Mouse (Mus musculus): ENCODE measurements around the gene Rps5. TPM values are rescaled to one million over a fixed set of nuclear protein-coding genes. Genes with fewer than 3 reads are reported as not detected.
A peak's percentile ranks its signal among the peaks of the same experiment; 100 is the strongest.
"Not testable (repeated sequence)": the region's sequence is repeated elsewhere in the genome, so short reads cannot be mapped to it uniquely, and the experiment has no call there.

Rps5 gene
- polyA plus RNA-seq, 1 experiment from 2014 or later, result 1,049 TPM

DNA sequence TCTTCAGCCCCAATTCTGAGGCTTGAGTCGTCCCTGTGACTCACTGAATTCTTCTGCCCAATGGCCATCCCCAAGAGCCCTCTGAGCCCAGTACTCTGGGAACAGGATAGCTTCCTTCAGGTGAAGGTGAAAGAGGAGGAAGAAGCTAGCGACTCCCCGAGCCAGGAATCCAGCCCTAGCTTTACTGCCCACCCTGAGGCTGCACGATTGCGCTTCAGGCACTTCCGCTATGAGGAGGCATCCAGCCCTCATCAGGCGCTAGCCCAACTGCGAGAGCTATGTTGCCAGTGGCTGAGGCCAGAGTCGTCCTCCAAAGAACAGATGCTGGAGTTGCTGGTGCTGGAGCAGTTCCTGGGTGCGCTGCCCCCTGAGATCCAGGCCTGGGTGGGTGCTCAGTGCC lies 18.5 kb upstream of the Rps5 start:
- H3K4me1 ChIP-seq, result 0 out of 2 replicates have a peak, but pooled peaks cover 2% of the 10 kb centered on the region
- no peak overlapping the region for H3K9ac ChIP-seq
- WGBS, result 64% methylated on average over 10 of the region's 10 CpGs
- peaks cover 23% of the 10 kb centered on the region for H3K36me3 ChIP-seq
- ATAC-seq (ENCODE audit: insufficient read depth, low FRiP score, low read depth), result no peak
- no peaks in the 10 kb centered on the region for H3K27me3 ChIP-seq (replicated peaks)
- no peak overlapping the region for H3K27ac ChIP-seq
- no peak overlapping the region for H3K4me3 ChIP-seq (replicated peaks)
- H3K9me3 ChIP-seq, result no peaks in the 10 kb centered on the region
- H3K4me2 ChIP-seq, result no peak overlapping the region

DNA sequence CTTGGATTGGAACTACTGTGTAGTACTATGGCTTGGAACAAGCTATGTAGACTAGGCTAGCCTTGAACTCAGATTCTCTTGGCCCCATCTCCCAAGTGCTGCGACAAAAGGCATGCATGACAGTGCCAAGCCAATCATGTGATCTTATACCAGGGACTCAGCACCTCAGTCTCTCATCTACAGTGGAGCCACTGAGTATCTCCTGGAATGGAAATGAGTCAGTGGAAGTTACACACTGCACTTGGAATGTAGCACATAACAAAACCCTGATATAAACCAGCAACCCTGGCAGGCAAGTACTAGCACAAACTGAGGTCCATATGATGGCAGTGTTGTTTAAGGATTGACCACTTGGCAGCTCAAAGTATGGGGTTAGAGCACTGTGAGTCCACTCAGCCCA lies 16.9 kb upstream of the Rps5 start:
- Histone ChIP-seq H3K4me1 (no peaks in the 10 kb centered on the region), H3K27ac (no peak overlapping the region), H3K36me3 (peaks cover 29% of the 10 kb centered on the region), H3K9ac (no peak overlapping the region), H3K4me3 (replicated peaks) (no peak overlapping the region), H3K9me3 (no peaks in the 10 kb centered on the region), H3K27me3 (replicated peaks) (no peaks in the 10 kb centered on the region), H3K4me2 (no peak overlapping the region)
- 93% methylated on average over 1 of the region's 1 CpGs for WGBS
- no peak for ATAC-seq (ENCODE audit: insufficient read depth, low FRiP score, low read depth)

DNA sequence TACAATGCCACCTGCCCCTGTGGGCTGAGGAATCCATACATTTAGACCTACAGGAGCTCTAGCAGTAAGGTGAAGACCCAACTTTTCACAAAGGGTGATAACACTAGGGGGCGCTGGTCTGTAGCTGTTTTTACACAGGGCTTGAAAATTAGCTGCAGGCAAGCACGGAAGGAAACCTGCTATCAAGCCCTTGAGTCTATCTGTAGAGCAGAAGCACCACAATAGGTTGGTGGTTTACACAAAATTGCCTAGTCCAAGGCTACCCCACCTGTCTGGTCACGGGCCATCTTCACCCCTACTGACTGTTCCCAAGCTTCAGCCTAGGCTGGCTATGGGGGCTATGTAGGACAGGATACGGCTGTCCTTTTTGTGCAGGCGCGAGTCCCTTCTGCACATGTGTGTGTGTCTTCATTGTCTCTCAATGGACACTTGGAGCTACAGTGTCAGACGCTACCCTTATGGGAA lies 12.6 kb upstream of the Rps5 start:
- Histone ChIP-seq H3K27me3 (replicated peaks) (no peaks in the 10 kb centered on the region), H3K9me3 (no peaks in the 10 kb centered on the region), H3K4me2 (peak overlapping the region; percentile 67), H3K9ac (no peak overlapping the region), H3K4me1 (no peaks in the 10 kb centered on the region), H3K36me3 (peaks cover 29% of the 10 kb centered on the region), H3K27ac (peak overlapping the region; percentile 92), H3K4me3 (replicated peaks) (peak overlapping the region; percentile 53)
- ATAC-seq (ENCODE audit: insufficient read depth, low FRiP score, low read depth), result peak; percentile 13; the same call in 1 of the 2 replicates
- WGBS, result 40% methylated on average over 7 of the region's 7 CpGs

DNA sequence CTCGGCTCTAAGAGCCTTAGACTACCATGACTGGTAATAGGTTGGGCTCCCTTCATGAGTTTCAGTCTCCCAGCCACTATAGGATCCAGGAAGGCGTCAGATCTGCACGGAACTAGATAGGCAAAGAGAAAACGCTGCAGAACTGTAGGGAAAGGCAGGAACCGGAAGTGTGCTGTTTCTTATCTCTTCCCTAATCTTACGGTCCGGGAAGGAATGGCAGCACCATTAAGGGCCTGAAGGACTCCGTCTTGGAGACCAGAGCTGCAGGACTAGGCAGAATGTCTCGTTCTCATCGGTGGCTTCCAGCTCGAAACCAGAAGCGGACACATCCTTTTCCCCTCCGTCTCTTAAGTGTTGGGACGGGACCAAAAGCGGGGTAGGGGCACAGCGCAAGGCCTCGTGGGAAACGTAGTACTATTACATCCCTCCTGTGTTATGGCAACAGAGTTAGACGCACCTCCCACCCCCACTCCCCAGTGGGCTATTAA lies 11.9 kb upstream of the Rps5 start:
- peaks cover 29% of the 10 kb centered on the region for H3K36me3 ChIP-seq
- H3K9ac ChIP-seq, result peak overlapping the region; percentile 29; the same call in 1 of the 2 replicates
- H3K4me3 ChIP-seq (replicated peaks), result peak overlapping the region; percentile 53
- peak overlapping the region; percentile 92 for H3K27ac ChIP-seq
- H3K4me2 ChIP-seq, result peak overlapping the region; percentile 67
- H3K9me3 ChIP-seq, result no peaks in the 10 kb centered on the region
- no peaks in the 10 kb centered on the region for H3K27me3 ChIP-seq (replicated peaks)
- no peaks in the 10 kb centered on the region for H3K4me1 ChIP-seq
- 7% methylated on average over 19 of the region's 19 CpGs for WGBS
- ATAC-seq (ENCODE audit: insufficient read depth, low FRiP score, low read depth), result peak; percentile 74

DNA sequence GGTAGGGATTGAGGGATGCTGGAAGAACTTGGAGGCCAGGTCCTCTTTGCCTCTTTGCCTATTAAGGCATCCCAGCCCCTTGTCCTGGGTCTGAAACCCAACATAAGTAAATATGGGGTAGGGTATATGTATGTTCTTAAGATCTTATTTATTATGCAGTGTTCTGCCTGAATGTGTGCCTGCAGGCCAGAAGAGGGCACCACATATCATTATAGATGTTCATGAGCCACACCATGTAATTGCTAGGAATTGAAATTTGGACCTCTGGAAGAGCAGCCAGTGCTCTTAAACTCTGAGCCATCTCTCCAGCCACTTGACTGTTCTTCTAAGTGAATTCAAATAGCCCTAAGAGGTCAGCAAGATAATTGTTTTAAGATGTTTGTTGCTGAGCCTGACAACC lies 8.5 kb upstream of the Rps5 start:
- no peaks in the 10 kb centered on the region for H3K9me3 ChIP-seq
- no peak overlapping the region for H3K4me2 ChIP-seq
- H3K27me3 ChIP-seq (replicated peaks), result no peaks in the 10 kb centered on the region
- no peak overlapping the region for H3K4me3 ChIP-seq (replicated peaks)
- no peak overlapping the region for H3K9ac ChIP-seq
- no peak for ATAC-seq (ENCODE audit: insufficient read depth, low FRiP score, low read depth)
- H3K4me1 ChIP-seq, result no peaks in the 10 kb centered on the region
- peaks cover 7% of the 10 kb centered on the region; the same call in 1 of the 2 replicates for H3K36me3 ChIP-seq
- H3K27ac ChIP-seq, result no peak overlapping the region

DNA sequence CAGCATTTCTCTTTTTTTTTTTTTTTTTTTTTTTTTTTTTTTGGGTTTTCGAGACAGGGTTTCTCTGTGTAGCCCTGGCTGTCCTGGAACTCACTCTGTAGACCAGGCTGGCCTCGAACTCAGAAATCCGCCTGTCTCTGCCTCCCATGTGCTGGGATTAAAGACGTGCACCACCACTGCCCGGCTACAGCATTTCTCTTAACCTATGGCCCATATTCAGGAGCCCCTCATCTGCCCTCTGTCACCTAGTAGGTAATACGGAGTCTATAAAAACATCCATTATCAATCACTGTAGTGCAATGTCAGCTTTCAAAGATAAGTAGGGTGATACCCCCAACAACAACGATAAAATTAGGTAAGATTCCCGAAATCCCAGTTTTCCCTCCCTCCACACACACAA lies 1.6 kb upstream of the Rps5 start:
- not testable (repeated sequence) for H3K9ac ChIP-seq; H3K27me3 ChIP-seq (replicated peaks); H3K27ac ChIP-seq; H3K9me3 ChIP-seq; ATAC-seq (ENCODE audit: insufficient read depth, low FRiP score, low read depth); H3K4me2 ChIP-seq; H3K4me3 ChIP-seq (replicated peaks)
- H3K4me1 ChIP-seq, result peaks cover 12% of the 10 kb centered on the region; the same call in 1 of the 2 replicates
- 75% methylated on average over 7 of the region's 8 CpGs for WGBS
- peaks cover 18% of the 10 kb centered on the region for H3K36me3 ChIP-seq

DNA sequence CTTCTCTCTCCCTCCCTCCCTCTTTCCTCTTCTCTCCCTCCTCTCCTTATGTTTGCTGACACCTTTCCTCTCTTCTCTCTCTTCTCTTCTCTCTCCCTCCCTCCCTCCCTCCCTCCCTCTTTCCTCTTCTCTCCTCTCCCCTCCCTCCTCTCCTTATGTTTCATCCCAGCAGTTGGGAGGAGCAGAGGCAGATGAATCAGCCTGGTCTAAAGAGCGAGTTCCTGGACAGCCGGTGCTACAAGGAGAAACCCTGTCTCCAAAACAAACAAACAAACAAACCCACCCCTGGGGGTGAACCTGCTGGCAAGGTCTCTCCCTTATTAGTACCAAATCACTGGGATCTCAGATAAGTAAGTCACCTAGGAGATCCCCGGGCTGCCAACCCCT lies 779 bp upstream of the Rps5 start:
- Histone ChIP-seq H3K4me1 (peaks cover 12% of the 10 kb centered on the region; the same call in 1 of the 2 replicates), H3K27me3 (replicated peaks) (no peaks in the 10 kb centered on the region), H3K36me3 (peaks cover 27% of the 10 kb centered on the region), H3K9me3 (no peaks in the 10 kb centered on the region), H3K4me3 (replicated peaks) (peak overlapping the region; percentile 87), H3K9ac (peak overlapping the region; percentile 60), H3K4me2 (peak overlapping the region; percentile 68), H3K27ac (peak overlapping the region; percentile 98)
- 0% methylated on average over 3 of the region's 3 CpGs for WGBS
- no peak for ATAC-seq (ENCODE audit: insufficient read depth, low FRiP score, low read depth)

DNA sequence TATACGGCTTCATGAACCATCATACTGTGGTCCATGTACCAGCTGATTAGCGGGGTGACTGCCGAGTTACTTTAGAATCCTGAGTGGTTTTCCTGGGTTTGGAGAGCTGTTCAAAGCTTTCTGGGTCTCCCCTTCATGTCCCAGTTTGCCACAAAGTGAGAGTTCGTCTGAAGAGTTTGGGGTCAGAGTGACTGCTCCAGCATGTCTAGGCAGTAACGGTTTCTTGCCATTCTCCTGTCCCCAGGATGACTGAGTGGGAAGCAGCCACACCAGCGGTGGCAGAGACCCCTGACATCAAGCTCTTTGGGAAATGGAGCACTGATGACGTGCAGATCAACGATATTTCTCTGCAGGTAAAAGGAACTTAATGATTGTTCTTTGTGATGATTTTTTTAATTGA lies 639 bp downstream of the Rps5 start:
- Histone ChIP-seq H3K9ac (peak overlapping the region; percentile 77), H3K9me3 (no peaks in the 10 kb centered on the region), H3K36me3 (peaks cover 30% of the 10 kb centered on the region), H3K27me3 (replicated peaks) (no peaks in the 10 kb centered on the region), H3K4me3 (replicated peaks) (peak overlapping the region; percentile 87), H3K4me1 (peaks cover 17% of the 10 kb centered on the region; the same call in 1 of the 2 replicates), H3K4me2 (peak overlapping the region; percentile 75), H3K27ac (0 out of 2 replicates have a peak overlapping the region, but pooled peaks have one; percentile 50)
- WGBS, result 1% methylated on average over 8 of the region's 8 CpGs
- ATAC-seq (ENCODE audit: insufficient read depth, low FRiP score, low read depth), result no peak

DNA sequence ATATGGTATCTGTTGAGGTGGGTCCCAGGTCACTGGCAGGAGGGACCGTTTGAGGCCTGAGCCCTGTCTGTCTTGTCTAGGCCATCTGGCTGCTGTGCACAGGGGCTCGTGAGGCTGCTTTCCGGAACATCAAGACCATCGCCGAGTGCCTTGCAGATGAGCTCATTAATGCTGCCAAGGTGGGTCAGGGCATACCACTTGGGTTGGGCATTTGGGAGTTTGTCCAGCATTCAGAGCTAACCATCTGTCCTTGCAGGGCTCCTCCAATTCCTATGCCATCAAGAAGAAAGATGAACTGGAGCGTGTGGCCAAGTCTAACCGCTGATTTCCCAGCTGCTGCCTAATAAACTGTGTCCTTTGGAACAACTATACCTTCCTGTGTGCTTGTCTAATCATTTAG lies 4.2 kb downstream of the Rps5 start:
- H3K9ac ChIP-seq, result no peak overlapping the region
- H3K27me3 ChIP-seq (replicated peaks), result 0 out of 2 replicates have a peak, but pooled peaks cover 6% of the 10 kb centered on the region
- peaks cover 25% of the 10 kb centered on the region; the same call in 1 of the 2 replicates for H3K4me1 ChIP-seq
- ATAC-seq (ENCODE audit: insufficient read depth, low FRiP score, low read depth), result no peak
- no peak overlapping the region for H3K4me3 ChIP-seq (replicated peaks)
- peaks cover 30% of the 10 kb centered on the region for H3K36me3 ChIP-seq
- 82% methylated on average over 7 of the region's 7 CpGs for WGBS
- no peak overlapping the region for H3K27ac ChIP-seq
- no peak overlapping the region for H3K4me2 ChIP-seq
- H3K9me3 ChIP-seq, result no peaks in the 10 kb centered on the region

DNA sequence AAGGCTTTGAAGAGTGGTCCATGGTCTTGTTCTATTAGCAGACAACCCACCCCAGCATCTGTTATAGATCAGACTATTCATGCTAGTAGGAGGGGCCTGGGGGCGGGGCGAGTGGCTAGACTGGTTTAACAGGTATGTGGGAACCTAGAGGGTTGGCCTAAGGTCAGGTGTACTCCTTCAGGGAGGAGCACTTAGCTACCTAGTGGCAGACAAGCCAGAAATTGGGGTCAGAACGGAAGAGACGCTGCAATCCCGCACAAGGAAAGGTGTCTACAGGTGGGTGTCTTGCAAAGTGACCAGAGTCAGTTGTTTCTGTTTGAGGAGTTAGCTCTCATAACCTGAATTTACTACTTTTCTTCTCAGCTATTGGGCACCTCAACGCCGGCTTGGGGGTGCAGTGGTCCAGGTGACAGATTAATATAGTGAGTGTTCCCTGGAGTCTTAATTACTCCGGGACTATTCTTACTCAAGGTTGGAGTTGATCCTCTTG lies 5.1 kb downstream of the Rps5 start, which contains the start of gene Rnf225:
Gene Rnf225 (plus strand): TSS at position 226 of the 490 bp plus-strand sequence.
- 0 out of 2 replicates have a peak within 1 kb of the TSS, but pooled peaks have one; percentile 6 for H3K9ac ChIP-seq
- H3K36me3 ChIP-seq, result peaks cover 30% of the 10 kb centered on the region
- peak within 1 kb of the TSS; percentile 39 for H3K4me3 ChIP-seq (replicated peaks)
- H3K27ac ChIP-seq, result no peak within 1 kb of the TSS
- peaks cover 25% of the 10 kb centered on the region; the same call in 1 of the 2 replicates for H3K4me1 ChIP-seq
- no peaks in the 10 kb centered on the region for H3K9me3 ChIP-seq
- WGBS, result 27% methylated on average over 8 of the region's 8 CpGs
- 0 out of 2 replicates have a peak, but pooled peaks cover 6% of the 10 kb centered on the region for H3K27me3 ChIP-seq (replicated peaks)
- peak; percentile 84 for ATAC-seq (ENCODE audit: insufficient read depth, low FRiP score, low read depth)
- peak within 1 kb of the TSS; percentile 78 for H3K4me2 ChIP-seq

DNA sequence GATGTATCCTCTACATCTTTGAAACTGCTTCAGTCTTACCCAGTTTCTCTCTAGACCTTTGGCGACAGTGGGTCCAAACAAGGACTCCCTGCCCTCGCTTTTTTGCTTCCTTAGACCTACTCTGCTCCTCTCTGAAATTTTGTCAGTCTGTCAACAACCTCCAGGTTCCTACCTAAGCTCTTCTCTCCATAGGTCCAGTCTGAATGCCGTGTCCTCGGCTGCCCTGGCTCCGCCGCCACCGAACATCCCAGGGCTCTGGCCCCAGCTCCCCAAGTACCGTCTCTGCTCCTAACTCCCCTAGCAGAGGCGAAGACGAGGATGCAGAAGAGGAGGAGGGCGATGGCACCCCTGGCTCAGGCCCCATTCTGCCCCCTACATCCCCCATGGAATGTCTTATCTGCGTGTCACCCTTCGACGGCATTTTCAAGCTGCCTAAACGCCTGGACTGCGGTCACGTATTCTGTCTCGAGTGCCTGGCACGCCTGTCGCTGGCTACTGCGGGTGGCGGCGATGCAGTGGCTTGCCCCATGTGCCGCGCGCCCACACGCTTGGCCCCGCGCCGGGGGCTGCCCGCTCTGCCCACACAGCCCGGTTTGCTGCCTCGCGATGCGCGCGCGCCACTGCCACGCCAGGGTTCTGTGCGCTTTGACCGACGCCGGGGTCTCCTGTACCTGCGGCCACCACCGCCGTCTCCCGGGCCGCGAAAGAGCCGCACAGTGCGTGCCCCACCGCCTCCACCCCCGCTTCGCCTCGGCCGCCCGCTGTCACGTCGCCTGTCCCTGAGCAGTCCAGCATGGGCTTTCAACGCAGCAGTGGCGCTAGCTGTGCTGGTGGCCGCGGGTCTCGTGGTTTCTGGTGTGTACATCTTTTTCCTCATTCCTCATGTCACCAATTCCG lies 5.9 kb downstream of the Rps5 start:
- ATAC-seq (ENCODE audit: insufficient read depth, low FRiP score, low read depth), result 0 out of 2 replicates have a peak, but pooled peaks have one; percentile 11
- WGBS, result 5% methylated on average over 65 of the region's 65 CpGs
- Histone ChIP-seq H3K27me3 (replicated peaks) (0 out of 2 replicates have a peak, but pooled peaks cover 6% of the 10 kb centered on the region), H3K36me3 (peaks cover 30% of the 10 kb centered on the region), H3K4me1 (peaks cover 23% of the 10 kb centered on the region; the same call in 1 of the 2 replicates), H3K9me3 (no peaks in the 10 kb centered on the region), H3K27ac (no peak overlapping the region), H3K4me2 (peak overlapping the region; percentile 78), H3K9ac (0 out of 2 replicates have a peak overlapping the region, but pooled peaks have one; percentile 12), H3K4me3 (replicated peaks) (peak overlapping the region; percentile 39)
